Mouse (Mus musculus): Measurements from ENCODE around the gene Olfml3. TPM values are rescaled to one million over a fixed set of nuclear protein-coding genes. Genes with fewer than 3 reads are reported as not detected.
A peak's percentile ranks its signal among the peaks of the same experiment; 100 is the strongest.

Gene Olfml3
- polyA plus RNA-seq, 1 experiment, result 30.0 TPM

- peaks cover 5% of the 10 kb centered on the region for H3K36me3 ChIP-seq (ENCODE audit: control insufficient read depth, insufficient read depth, low read length)
- 58% methylated on average over 5 of the region's 5 CpGs for WGBS
Observed at GRCm38 (mm10) chr3:103740342-103740741, 2.5 kb upstream of the Olfml3 start.

GRCm38 (mm10) chr3:103739329-103739728, 1.5 kb upstream of the Olfml3 start, which contains the start of gene Gm10964:
Gene Gm10964, plus strand, starts transcription at chr3:103739366.
- DNase-seq, result no peak
- no peaks in the 10 kb centered on the region; the same call in 1 of the 2 replicates for H3K36me3 ChIP-seq (ENCODE audit: control insufficient read depth, insufficient read depth, low read length)
- no peak within 1 kb of the TSS for H3K27ac ChIP-seq (ENCODE audit: insufficient read depth, low read depth, low read length)
- H3K4me1 ChIP-seq (ENCODE audit: control insufficient read depth, insufficient read depth, low read length), result no peaks in the 10 kb centered on the region
- no peaks in the 10 kb centered on the region for H3K27me3 ChIP-seq (replicated peaks; ENCODE audit: control insufficient read depth, insufficient read depth, low read length)
- no peak within 1 kb of the TSS for H3K4me3 ChIP-seq (ENCODE audit: insufficient read depth, low read depth, low read length)
- 81% methylated on average over 1 of the region's 1 CpGs for WGBS
- TF ChIP-seq CTCF (conservative IDR thresholded peaks at IDR 0.05; ENCODE audit: insufficient read depth, insufficient read length, low read depth, low read length) (no peak), POLR2A (IDR thresholded peaks at IDR 0.05; ENCODE audit: low read depth, low read length) (no peak)

More at GRCm38 (mm10) chr3:103740342-103740741, 2.5 kb upstream of the Olfml3 start:
- DNase-seq, result no peak
- no peaks in the 10 kb centered on the region for H3K27me3 ChIP-seq (replicated peaks; ENCODE audit: control insufficient read depth, insufficient read depth, low read length)
- no peak overlapping the region for H3K4me3 ChIP-seq (ENCODE audit: insufficient read depth, low read depth, low read length)
- TF ChIP-seq CTCF (conservative IDR thresholded peaks at IDR 0.05; ENCODE audit: insufficient read depth, insufficient read length, low read depth, low read length) (no peak), POLR2A (IDR thresholded peaks at IDR 0.05; ENCODE audit: low read depth, low read length) (no peak)
- no peak overlapping the region for H3K27ac ChIP-seq (ENCODE audit: insufficient read depth, low read depth, low read length)
- H3K4me1 ChIP-seq (ENCODE audit: control insufficient read depth, insufficient read depth, low read length), result no peaks in the 10 kb centered on the region

GRCm38 (mm10) chr3:103737061-103737754, 593 bp downstream of the Olfml3 start:
- Histone ChIP-seq H3K27ac (ENCODE audit: insufficient read depth, low read depth, low read length) (peak overlapping the region; percentile 47; the same call in 1 of the 2 replicates), H3K4me3 (ENCODE audit: insufficient read depth, low read depth, low read length) (peak overlapping the region; percentile 53), H3K4me1 (ENCODE audit: control insufficient read depth, insufficient read depth, low read length) (no peaks in the 10 kb centered on the region), H3K27me3 (replicated peaks; ENCODE audit: control insufficient read depth, insufficient read depth, low read length) (no peaks in the 10 kb centered on the region), H3K36me3 (ENCODE audit: control insufficient read depth, insufficient read depth, low read length) (no peaks in the 10 kb centered on the region)
- 41% methylated on average over 16 of the region's 16 CpGs for WGBS
- peak; percentile 55 for DNase-seq
- TF ChIP-seq CTCF (conservative IDR thresholded peaks at IDR 0.05; ENCODE audit: insufficient read depth, insufficient read length, low read depth, low read length) (no peak), POLR2A (IDR thresholded peaks at IDR 0.05; ENCODE audit: low read depth, low read length) (no peak)

- no peak for DNase-seq
- no peak for TF ChIP-seq CTCF (conservative IDR thresholded peaks at IDR 0.05; ENCODE audit: insufficient read depth, insufficient read length, low read depth, low read length)
- TF ChIP-seq POLR2A (IDR thresholded peaks at IDR 0.05; ENCODE audit: low read depth, low read length), result no peak
- Histone ChIP-seq H3K4me1 (ENCODE audit: control insufficient read depth, insufficient read depth, low read length) (no peaks in the 10 kb centered on the region), H3K4me3 (ENCODE audit: insufficient read depth, low read depth, low read length) (peak overlapping the region; percentile 13; the same call in 1 of the 2 replicates), H3K27me3 (replicated peaks; ENCODE audit: control insufficient read depth, insufficient read depth, low read length) (no peaks in the 10 kb centered on the region), H3K36me3 (ENCODE audit: control insufficient read depth, insufficient read depth, low read length) (no peaks in the 10 kb centered on the region), H3K27ac (ENCODE audit: insufficient read depth, low read depth, low read length) (no peak overlapping the region)
- 79% methylated on average over 28 of the region's 28 CpGs for WGBS
Observed at GRCm38 (mm10) chr3:103735776-103736600, 1.8 kb downstream of the Olfml3 start.

GRCm38 (mm10) chr3:103734696-103735519, 2.9 kb downstream of the Olfml3 start:
- WGBS, result 15% methylated on average over 11 of the region's 11 CpGs
- peak overlapping the region; percentile 21; the same call in 1 of the 2 replicates for H3K27ac ChIP-seq (ENCODE audit: insufficient read depth, low read depth, low read length)
- H3K4me3 ChIP-seq (ENCODE audit: insufficient read depth, low read depth, low read length), result no peak overlapping the region
- DNase-seq, result peak; percentile 35
- H3K36me3 ChIP-seq (ENCODE audit: control insufficient read depth, insufficient read depth, low read length), result no peaks in the 10 kb centered on the region
- no peaks in the 10 kb centered on the region for H3K27me3 ChIP-seq (replicated peaks; ENCODE audit: control insufficient read depth, insufficient read depth, low read length)
- TF ChIP-seq POLR2A (IDR thresholded peaks at IDR 0.05; ENCODE audit: low read depth, low read length), result no peak
- no peak for TF ChIP-seq CTCF (conservative IDR thresholded peaks at IDR 0.05; ENCODE audit: insufficient read depth, insufficient read length, low read depth, low read length)
- no peaks in the 10 kb centered on the region for H3K4me1 ChIP-seq (ENCODE audit: control insufficient read depth, insufficient read depth, low read length)

- Histone ChIP-seq H3K4me3 (ENCODE audit: insufficient read depth, low read depth, low read length) (no peak overlapping the region), H3K4me1 (ENCODE audit: control insufficient read depth, insufficient read depth, low read length) (no peaks in the 10 kb centered on the region), H3K36me3 (ENCODE audit: control insufficient read depth, insufficient read depth, low read length) (no peaks in the 10 kb centered on the region), H3K27me3 (replicated peaks; ENCODE audit: control insufficient read depth, insufficient read depth, low read length) (no peaks in the 10 kb centered on the region), H3K27ac (ENCODE audit: insufficient read depth, low read depth, low read length) (no peak overlapping the region)
- no peak for DNase-seq
- 55% methylated on average over 19 of the region's 19 CpGs for WGBS
- no peak for TF ChIP-seq CTCF (conservative IDR thresholded peaks at IDR 0.05; ENCODE audit: insufficient read depth, insufficient read length, low read depth, low read length)
- no peak for TF ChIP-seq POLR2A (IDR thresholded peaks at IDR 0.05; ENCODE audit: low read depth, low read length)
Observed at GRCm38 (mm10) chr3:103733799-103734695, 3.8 kb downstream of the Olfml3 start.
